Mouse (Mus musculus): ENCODE measurements around the gene Clec2l. TPM values are rescaled to one million over a fixed set of nuclear protein-coding genes. Genes with fewer than 3 reads are reported as not detected.
"Not testable (repeated sequence)": the region's sequence is repeated elsewhere in the genome, so short reads cannot be mapped to it uniquely, and the experiment has no call there.

Gene Clec2l
- polyA plus RNA-seq, 1 experiment from 2014 or later, result 0.81 TPM

DNA sequence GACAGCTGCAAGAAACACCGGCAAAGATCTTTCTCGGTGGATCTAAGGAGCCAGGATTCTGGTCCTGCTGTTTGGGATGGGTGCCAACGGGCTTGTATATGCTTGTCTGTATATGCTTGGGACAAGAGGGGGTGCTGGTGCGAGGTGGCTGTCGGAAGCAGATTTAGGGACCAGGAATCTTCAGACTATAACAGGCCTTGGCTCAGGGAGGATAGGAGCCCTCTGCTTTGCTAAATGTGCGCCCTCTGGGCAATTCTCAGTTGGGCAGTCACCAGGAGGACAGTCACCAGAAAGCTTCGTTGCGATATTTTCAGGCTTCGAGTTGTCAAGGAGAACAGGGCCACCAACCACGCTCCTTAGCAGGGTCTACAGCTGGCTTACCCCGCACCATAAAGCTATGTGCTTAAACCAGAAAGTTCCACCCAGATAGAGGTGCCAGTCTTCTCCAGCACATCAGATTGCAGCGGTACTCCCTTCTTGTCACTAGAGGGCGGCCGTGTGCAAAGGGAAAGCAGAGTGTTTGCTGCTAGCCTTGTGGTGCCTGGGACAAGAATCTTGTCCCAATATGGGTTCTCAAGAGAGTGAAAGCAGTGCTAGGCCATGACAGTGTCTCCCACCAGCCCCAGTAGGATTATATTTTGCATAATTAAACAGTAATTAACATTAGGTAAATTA is 12.5 kb upstream of the Clec2l start:
- no peak overlapping the region for H3K4me3 ChIP-seq (ENCODE audit: low read depth, low read length)
- H3K27ac ChIP-seq (ENCODE audit: low read depth, low read length), result no peak overlapping the region
- WGBS, result 34% methylated on average over 14 of the region's 14 CpGs
- ATAC-seq, result peak; percentile 38; the same call in 1 of the 2 replicates
- no peaks in the 10 kb centered on the region for H3K36me3 ChIP-seq (ENCODE audit: control insufficient read depth, insufficient read depth)
- peak; percentile 98 for TF ChIP-seq CTCF (IDR thresholded peaks at IDR 0.05; ENCODE audit: low read depth)
- H3K9ac ChIP-seq (ENCODE audit: low read depth, low read length), result no peak overlapping the region
- no peaks in the 10 kb centered on the region for H3K9me3 ChIP-seq (ENCODE audit: control insufficient read depth)
- no peak overlapping the region for H3K4me2 ChIP-seq (replicated peaks; ENCODE audit: low read depth)
- H3K4me1 ChIP-seq (replicated peaks; ENCODE audit: control insufficient read depth, insufficient read depth, low read length), result no peaks in the 10 kb centered on the region
- no peaks in the 10 kb centered on the region for H3K27me3 ChIP-seq (replicated peaks; ENCODE audit: control insufficient read depth, insufficient read depth, low read length)

DNA sequence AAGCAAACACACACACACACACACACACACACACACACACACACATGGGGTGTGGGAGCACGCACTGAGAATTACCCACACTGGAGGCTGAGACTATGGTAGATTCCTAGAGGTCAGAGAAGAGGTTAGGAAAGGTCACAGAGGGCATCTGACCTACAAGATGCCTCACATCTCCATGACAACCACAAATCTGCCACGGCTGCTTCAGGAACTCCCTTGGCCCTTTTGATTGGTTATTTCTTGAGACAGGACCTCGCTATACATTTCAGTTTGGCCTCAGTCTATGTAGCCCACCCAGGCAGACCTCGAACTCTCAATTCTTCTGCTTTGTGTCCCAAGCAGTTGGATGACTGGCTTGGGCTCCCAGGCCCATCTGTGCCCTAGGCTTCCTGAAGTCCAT is 1.2 kb upstream of the Clec2l start:
- TF ChIP-seq CTCF (IDR thresholded peaks at IDR 0.05; ENCODE audit: low read depth), result no peak
- H3K9ac ChIP-seq (ENCODE audit: low read depth, low read length), result no peak overlapping the region

DNA sequence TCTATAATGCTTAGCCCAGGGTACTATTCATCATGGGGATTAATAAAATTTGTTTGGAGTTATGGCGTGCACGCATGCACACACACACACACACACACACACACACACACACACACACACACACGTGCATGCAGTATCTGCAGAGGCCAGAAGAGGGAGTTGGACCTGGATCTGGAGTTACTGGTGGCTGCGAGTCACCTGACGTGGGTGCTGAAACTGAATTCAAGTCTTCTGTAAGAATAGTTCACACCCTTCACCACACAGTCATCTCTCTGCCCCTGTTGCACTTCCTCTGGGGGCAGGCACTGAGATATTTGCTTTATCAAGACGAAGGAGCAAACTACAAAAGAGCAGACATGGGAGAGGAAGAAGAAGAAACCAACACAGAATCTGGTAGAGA is 6.7 kb downstream of the Clec2l start:
- no peak for ATAC-seq
- Histone ChIP-seq H3K4me2 (replicated peaks; ENCODE audit: low read depth) (no peak overlapping the region), H3K27ac (ENCODE audit: low read depth, low read length) (no peak overlapping the region), H3K9ac (ENCODE audit: low read depth, low read length) (no peak overlapping the region), H3K27me3 (replicated peaks; ENCODE audit: control insufficient read depth, insufficient read depth, low read length) (0 out of 2 replicates have a peak, but pooled peaks cover 7% of the 10 kb centered on the region), H3K9me3 (ENCODE audit: control insufficient read depth) (no peaks in the 10 kb centered on the region), H3K4me1 (replicated peaks; ENCODE audit: control insufficient read depth, insufficient read depth, low read length) (no peaks in the 10 kb centered on the region), H3K36me3 (ENCODE audit: control insufficient read depth, insufficient read depth) (no peaks in the 10 kb centered on the region), H3K4me3 (ENCODE audit: low read depth, low read length) (no peak overlapping the region)
- 67% methylated on average over 6 of the region's 6 CpGs for WGBS
- peak; percentile 53 for TF ChIP-seq CTCF (IDR thresholded peaks at IDR 0.05; ENCODE audit: low read depth)

More for the DNA sequence above, 1.2 kb upstream of the Clec2l start:
- Histone ChIP-seq H3K4me2 (replicated peaks; ENCODE audit: low read depth) (no peak overlapping the region), H3K4me3 (ENCODE audit: low read depth, low read length) (no peak overlapping the region), H3K36me3 (ENCODE audit: control insufficient read depth, insufficient read depth) (no peaks in the 10 kb centered on the region), H3K27me3 (replicated peaks; ENCODE audit: control insufficient read depth, insufficient read depth, low read length) (peaks cover 31% of the 10 kb centered on the region), H3K27ac (ENCODE audit: low read depth, low read length) (no peak overlapping the region), H3K9me3 (ENCODE audit: control insufficient read depth) (no peaks in the 10 kb centered on the region), H3K4me1 (replicated peaks; ENCODE audit: control insufficient read depth, insufficient read depth, low read length) (no peaks in the 10 kb centered on the region)
- 72% methylated on average over 4 of the region's 4 CpGs for WGBS
- ATAC-seq, result no peak

DNA sequence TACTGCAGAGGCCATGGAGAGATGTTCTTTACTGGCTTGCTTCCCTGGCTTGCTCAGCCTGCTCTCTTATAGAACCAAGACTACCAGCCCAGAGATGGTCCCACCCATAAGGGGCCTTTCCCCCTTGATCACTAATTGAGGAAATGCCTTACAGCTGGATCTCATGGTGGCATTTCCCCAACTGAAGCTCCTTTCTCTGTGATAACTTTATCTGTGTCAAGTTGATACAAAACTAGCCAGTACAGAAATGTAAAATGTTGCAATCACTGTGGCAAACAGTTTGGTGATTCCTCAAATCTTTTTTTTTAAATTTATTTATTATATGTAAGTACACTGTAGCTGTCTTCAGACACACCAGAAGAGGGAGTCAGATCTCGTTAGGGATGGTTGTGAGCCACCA is 7.6 kb downstream of the Clec2l start:
- not testable (repeated sequence) for H3K27ac ChIP-seq (ENCODE audit: low read depth, low read length); ATAC-seq; H3K4me3 ChIP-seq (ENCODE audit: low read depth, low read length); H3K4me1 ChIP-seq (replicated peaks; ENCODE audit: control insufficient read depth, insufficient read depth, low read length); H3K4me2 ChIP-seq (replicated peaks; ENCODE audit: low read depth); H3K9me3 ChIP-seq (ENCODE audit: control insufficient read depth); H3K36me3 ChIP-seq (ENCODE audit: control insufficient read depth, insufficient read depth); H3K27me3 ChIP-seq (replicated peaks; ENCODE audit: control insufficient read depth, insufficient read depth, low read length); H3K9ac ChIP-seq (ENCODE audit: low read depth, low read length)
- 33% methylated on average over 1 of the region's 1 CpGs for WGBS

DNA sequence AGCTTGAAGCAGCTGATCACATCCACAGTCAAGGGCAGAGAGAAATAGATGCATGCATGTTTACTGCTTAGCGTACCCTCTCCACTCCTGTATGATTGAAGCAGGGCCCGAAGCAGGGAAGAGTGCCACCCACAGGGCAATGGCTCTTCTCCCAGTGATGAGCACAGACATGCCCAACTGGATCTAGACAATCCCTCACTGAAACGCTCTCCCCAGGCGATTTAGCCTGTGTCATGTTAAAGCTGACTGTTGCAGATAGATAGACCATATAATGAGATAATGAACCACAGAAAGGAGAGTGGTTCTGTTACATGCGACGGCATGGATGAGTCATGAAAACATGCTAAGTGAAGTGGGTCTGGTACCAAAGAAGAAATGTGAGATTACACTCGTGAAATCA is 8.4 kb downstream of the Clec2l start:
- Histone ChIP-seq H3K9ac (ENCODE audit: low read depth, low read length) (no peak overlapping the region), H3K27me3 (replicated peaks; ENCODE audit: control insufficient read depth, insufficient read depth, low read length) (0 out of 2 replicates have a peak, but pooled peaks cover under 1% of the 10 kb centered on the region), H3K4me1 (replicated peaks; ENCODE audit: control insufficient read depth, insufficient read depth, low read length) (no peaks in the 10 kb centered on the region), H3K9me3 (ENCODE audit: control insufficient read depth) (no peaks in the 10 kb centered on the region), H3K27ac (ENCODE audit: low read depth, low read length) (no peak overlapping the region), H3K4me2 (replicated peaks; ENCODE audit: low read depth) (no peak overlapping the region), H3K4me3 (ENCODE audit: low read depth, low read length) (no peak overlapping the region), H3K36me3 (ENCODE audit: control insufficient read depth, insufficient read depth) (no peaks in the 10 kb centered on the region)
- WGBS, result 82% methylated on average over 7 of the region's 7 CpGs
- no peak for TF ChIP-seq CTCF (IDR thresholded peaks at IDR 0.05; ENCODE audit: low read depth)
- no peak for ATAC-seq

DNA sequence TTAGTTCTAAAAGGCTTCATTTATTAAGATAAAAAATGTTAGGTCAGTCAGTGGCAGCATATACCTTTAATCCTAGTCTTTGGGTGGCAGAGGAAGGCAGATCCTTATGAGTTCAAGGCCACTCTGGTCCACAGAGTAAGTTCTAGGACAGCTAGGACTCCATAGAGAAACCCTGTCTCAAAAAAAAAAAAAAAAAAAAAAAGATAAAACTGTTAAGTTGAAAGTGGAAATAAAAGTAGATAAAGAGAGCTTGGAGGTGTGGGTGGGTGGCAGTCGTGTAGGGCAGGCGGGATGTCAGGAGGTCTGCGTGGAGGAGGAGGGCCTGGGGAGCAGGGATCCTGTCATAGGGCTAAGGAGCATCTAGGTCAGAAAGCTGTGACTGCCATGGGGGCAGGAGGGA is 9.1 kb downstream of the Clec2l start:
- Histone ChIP-seq H3K27ac (ENCODE audit: low read depth, low read length) (no peak overlapping the region), H3K4me2 (replicated peaks; ENCODE audit: low read depth) (no peak overlapping the region)

More for the DNA sequence above, 9.1 kb downstream of the Clec2l start:
- Histone ChIP-seq H3K4me3 (ENCODE audit: low read depth, low read length) (no peak overlapping the region), H3K36me3 (ENCODE audit: control insufficient read depth, insufficient read depth) (no peaks in the 10 kb centered on the region), H3K9me3 (ENCODE audit: control insufficient read depth) (no peaks in the 10 kb centered on the region), H3K4me1 (replicated peaks; ENCODE audit: control insufficient read depth, insufficient read depth, low read length) (no peaks in the 10 kb centered on the region), H3K9ac (ENCODE audit: low read depth, low read length) (no peak overlapping the region), H3K27me3 (replicated peaks; ENCODE audit: control insufficient read depth, insufficient read depth, low read length) (no peaks in the 10 kb centered on the region)
- 83% methylated on average over 3 of the region's 3 CpGs for WGBS
- TF ChIP-seq CTCF (IDR thresholded peaks at IDR 0.05; ENCODE audit: low read depth), result no peak
- ATAC-seq, result no peak
